Mouse (Mus musculus) NIH3T3 (cell line): Measurements from ENCODE around the gene Junb.
A peak's percentile ranks its signal among the peaks of the same experiment; 100 is the strongest.

Experiments
- DNase-seq: peaks from one replicate; pipeline ENCODE4 v3.0.0-alpha.2; 2012; ENCODE audit warnings: low read depth

The Junb gene

GRCm38 (mm10) chr8:84978248-84978940, at the start of gene Junb:
TSS of gene Junb (minus strand) at chr8:84978718.
- DNase-seq, result peak; percentile 96

GRCm38 (mm10) chr8:85027922-85028321, 49.4 kb upstream of the Junb start:
- peak; percentile 38 for DNase-seq

- DNase-seq, result peak; percentile 35
These were observed 49.0 kb upstream of the Junb start for GRCm38 (mm10) chr8:85027516-85027855.

DNA sequence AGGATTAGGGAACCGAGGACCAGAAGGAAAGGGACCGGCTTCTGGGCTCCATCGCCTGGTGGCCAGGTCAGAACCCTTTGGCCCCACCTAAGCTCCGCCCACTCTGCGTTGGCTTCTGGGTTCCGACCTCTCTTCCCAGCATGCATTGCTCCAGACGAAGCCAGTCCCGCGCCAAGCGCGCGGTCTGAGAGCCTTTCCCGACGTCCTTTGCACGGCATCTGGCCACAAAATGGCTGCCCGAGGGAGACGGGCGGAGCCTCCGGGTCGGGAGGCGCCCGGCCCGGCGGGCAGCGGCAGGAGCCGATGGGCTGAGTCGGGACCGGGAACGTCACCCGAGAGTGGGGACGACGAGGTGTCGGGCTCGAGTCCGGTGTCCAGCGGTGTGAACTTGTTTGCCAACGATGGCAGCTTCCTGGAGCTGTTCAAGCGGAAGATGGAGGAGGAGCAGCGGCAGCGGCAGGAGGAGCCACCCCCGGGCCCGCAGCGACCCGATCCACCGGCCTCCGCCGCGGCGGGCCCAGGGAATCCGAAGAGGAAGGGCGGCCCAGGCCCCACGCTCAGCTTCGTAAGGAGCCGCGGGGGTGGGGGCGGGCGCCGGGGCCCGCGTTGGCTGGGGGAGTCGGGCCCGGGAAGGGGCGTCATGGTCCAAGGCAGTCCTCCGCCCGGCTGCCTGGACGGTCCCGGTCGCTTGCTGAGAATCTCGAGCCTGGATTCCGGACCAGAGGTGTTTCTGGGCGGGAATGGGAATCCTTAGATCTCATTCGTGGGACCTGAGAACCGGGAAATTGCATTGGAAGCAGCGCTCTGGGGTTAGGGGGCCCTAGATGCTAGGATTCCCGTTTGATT, 48.4 kb upstream of the Junb start, which contains the start of gene Trir:
TSS of gene Trir (plus strand) at position 154 of the 846 bp plus-strand sequence.
- DNase-seq, result peak; percentile 98

DNA sequence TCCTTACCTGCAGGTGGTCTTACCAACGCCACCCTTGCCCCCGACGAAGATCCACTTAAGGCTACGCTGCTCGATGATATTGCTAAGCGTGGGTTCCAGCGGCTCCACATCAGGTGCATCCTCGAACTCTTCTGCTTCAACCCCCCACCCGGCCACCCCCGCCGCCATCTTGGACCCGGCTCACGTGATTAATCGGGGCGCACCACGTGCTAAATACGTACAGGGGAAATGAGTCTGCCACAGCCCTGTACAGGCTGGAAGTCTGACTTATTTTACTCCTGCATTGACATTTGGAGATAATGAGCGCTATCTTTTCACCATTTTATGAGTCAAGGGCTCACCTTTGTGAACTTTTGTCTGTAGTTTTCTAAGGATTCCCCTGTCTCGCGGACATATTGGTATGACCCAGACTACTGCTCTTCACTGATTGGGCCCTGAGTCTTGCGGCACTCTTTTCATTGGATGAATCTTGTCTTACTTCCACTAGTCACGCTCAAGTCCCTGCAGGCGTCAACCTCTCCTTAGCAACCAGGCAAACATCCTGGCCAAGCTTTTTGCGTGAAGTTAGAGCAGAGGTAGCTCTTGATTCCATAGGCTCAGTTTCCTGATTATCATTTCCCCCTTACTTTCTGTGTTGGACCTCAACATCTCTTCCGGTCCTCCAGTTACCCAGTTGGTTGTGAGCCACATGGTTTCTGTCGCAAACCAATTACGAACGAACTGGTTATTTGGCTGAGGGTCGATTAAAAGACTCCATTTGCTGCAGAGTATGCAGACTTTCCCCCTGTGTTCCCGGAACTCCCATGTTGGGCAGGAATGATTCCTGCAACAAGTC, 46.8 kb upstream of the Junb start, which contains the start of gene Asna1:
TSS of gene Asna1 (minus strand) at position 184 of the 835 bp plus-strand sequence.
- DNase-seq, result peak; percentile 91

DNA sequence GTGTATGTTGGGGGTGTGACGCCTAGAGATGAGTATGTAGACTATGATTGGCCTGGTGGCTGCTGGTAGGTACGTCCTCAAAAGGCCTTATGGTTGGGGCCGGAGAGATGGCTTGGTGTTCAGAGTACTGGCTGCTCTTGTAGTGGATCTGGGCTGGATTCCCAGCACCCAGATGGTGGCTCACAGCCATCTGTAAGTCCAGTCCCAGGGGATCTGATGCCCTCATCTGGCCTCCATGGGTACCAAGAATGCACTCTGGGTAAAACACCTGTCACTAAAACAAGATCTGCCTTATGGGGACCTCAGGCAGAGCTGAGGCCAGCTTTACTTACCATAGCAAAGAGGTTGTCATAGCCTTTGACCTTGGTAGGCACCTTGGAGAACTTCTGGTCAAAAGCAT, 45.3 kb upstream of the Junb start:
- DNase-seq, result no peak

DNA sequence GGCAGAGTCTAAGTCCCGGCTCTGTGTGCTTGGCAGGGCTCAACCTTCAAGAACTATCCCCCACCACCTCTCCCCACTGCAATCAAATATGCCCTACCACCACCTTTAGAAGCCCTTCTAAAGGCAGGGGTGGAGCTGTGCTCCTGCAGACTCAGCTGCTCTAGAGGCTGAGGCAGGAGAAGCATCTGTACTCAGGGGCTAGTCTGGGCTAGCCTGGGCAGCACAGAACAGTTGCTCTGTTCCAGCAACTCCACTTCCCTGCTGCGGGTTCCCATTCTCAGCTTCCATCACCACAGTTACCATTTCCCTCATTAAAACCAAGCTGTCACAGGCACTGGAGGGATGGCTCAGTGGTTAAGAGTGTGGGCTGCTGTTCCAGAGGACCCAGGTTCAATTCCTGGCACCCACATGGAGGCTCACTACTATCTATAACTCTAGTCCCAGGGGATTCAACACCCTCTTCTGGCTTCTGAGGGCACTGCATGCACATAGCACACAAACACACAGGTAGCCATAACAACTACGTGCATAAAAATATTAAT, 43.1 kb upstream of the Junb start:
- no peak for DNase-seq

DNA sequence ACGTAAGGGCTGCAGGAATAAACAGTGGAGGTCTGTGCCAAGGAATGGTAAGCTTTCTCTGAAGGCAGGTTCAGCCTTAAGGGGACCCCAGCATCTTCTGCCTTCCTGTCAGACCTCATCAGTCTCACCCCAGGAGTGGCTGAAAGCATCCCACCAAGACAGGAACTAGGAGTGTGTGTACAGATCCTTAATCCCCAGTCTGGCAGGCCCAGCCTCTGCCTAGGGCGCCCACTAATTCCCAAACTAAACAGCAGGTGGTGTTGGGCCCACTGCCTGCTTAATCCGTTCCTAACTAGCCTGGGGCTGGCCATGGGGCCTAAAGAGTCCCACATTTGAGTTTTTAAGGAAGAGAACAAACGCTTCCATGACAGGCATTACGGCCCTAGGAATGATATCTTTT, 38.7 kb upstream of the Junb start:
- peak; percentile 24 for DNase-seq

DNA sequence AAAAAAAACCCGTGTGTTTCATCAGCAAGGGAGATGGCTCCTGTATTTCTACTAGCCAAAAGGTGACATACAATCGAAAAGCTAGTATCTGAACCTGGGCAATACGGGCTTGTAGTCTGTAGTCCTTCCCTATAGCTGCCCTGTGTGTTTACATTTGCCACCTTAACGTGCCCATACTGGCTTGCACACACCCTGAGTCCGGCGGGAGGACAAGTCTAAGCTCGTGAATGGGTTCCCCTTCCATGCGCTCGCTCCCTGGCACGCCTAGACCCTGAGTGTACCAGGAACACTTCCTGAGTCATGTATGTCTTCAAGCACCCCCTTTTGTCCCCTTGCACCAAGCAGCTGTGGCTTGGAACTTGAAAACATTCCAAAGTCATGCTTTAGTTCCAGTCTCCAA, 38.2 kb upstream of the Junb start:
- DNase-seq, result no peak

- DNase-seq, result no peak
These were observed 35.9 kb upstream of the Junb start, which contains the start of gene Best2 for GRCm38 (mm10) chr8:85014431-85014830. TSS of gene Best2 (minus strand) at chr8:85014531.

DNA sequence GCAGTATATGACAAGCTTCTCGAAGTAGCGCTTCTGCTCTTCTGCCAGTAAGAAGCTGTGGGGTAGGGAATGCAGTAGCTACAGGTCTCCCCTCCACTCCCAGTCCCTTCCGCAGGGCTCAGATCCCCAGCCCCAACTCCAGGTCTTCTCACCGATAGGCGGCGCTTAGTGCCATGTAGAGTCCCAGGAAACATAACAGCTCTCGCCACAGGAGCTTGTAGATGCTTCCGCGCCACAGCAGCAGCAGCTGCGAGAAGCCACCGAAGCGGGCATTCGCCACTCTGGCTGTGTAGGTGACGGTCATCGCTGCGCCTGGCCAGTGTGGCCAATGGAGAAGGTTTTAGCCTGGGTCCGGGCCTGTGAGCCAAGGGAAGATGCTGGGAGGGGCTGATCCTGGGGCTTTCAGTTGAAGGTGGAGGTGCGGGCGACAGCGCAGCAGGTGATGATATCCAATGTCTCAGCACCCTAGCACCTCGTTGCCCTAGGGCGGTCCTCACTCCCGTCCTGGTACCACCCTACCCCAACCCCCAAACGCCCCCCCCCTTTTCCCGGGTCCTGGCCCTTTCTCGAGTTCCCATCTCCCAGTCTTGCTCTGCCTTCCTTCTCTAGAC, 34.8 kb upstream of the Junb start:
- peak; percentile 41 for DNase-seq

DNA sequence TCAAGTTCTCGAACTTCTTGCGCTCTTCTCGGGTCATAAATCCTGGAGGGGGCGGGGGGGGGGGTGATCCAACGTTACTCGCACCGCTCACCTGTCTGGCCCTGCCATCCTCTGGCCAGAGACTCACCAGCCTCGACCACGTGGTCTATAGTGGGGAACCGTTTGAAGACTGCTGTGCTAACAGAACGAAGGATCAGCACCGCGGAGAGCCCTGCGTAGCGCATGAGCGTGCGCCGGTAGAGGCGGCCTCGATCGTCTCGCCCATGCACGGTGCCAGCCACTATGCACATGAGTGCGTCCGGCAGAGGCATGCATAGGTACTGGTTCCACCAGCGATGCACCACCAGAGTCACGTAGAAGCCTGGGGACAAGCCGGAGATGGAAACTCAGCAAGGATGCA, 32.7 kb upstream of the Junb start:
- no peak for DNase-seq

- DNase-seq, result no peak
These were observed 29.2 kb upstream of the Junb start for GRCm38 (mm10) chr8:85007686-85008085.

- DNase-seq, result peak; percentile 91
These were observed 19.3 kb upstream of the Junb start for GRCm38 (mm10) chr8:84997649-84998295.

DNA sequence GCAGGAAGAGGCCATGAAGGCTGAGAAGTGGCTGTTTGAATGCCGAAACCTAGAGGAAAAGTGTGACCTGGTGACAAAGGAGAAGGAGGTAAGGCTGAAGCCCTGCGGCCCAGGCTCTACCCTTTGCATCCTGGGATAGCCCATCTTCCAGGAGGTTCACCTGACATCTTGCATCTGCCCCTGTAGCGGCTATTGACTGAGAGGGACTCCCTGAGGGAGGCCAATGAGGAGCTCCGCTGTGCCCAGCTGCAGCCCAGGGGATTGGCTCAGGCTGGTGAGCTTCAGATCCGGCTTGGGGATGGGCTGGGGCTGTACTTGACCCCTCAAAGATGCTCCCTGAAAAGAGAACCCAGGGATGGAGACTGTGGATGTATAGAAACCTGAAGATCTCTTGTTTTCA, 18.5 kb upstream of the Junb start:
- DNase-seq, result no peak

DNA sequence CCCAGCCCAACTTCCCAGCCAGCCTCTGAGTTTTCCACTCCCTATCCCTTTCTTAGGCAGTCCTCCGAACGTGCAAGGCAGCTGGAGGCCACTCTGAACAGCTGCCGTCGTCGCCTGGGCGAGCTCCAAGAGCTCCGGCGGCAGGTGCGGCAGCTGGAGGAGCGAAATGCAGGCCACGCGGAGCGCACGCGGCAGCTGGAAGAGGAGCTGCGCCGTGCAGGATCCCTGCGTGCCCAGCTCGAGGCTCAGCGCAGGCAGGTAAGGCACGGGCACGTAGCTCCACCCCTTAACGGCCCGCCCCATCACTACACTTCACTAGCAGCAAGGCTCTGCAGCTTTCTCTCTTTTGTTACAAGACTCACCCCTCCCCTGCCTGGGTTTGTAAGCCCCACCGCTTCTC, 17.2 kb upstream of the Junb start:
- DNase-seq, result no peak

DNA sequence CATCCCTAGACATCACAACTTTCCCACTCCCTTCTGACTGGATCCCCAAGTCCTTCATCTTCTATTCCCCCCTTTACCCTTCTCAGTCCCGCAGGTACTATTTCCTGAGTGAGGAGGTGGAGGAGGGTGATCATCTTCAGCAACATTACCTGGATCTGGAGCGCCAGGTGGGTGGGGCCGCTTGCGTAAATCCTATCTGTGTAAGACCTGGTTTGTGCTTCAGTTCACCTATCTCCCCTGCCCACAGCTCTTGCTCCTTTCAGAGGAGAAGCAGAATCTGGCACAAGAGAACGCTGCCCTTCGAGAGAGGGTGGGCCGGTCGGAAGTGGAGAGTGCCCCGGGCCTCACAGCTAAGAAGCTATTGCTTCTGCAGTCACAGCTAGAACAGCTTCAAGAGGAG, 15.9 kb upstream of the Junb start:
- DNase-seq, result no peak

DNA sequence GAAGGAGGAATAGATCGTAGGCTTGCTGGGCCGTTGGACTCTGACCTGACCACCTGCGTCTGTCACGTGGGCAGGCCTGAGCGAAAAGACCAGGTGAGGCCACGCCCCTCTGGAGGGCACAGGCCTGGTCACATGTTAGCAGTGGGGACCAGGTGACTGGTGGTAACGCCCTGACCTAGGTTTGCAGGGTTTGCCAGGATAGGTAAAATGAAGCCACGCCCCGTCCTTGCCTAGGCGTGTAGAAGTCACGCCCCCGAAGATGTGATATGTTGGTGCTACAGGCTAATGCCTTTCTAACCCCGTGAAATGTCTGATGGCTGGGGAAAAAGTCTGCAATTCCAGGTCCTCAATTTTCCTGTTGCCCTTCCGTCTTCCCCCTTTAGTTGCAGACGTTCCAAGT, 12.3 kb upstream of the Junb start:
- no peak for DNase-seq

GRCm38 (mm10) chr8:84990349-84990748, 11.8 kb upstream of the Junb start, which contains the start of gene Hook2:
TSS of gene Hook2 (plus strand) at chr8:84990603.
- peak; percentile 99 for DNase-seq

- peak; percentile 98 for DNase-seq
These were observed 11.3 kb upstream of the Junb start for GRCm38 (mm10) chr8:84989810-84990209.

DNA sequence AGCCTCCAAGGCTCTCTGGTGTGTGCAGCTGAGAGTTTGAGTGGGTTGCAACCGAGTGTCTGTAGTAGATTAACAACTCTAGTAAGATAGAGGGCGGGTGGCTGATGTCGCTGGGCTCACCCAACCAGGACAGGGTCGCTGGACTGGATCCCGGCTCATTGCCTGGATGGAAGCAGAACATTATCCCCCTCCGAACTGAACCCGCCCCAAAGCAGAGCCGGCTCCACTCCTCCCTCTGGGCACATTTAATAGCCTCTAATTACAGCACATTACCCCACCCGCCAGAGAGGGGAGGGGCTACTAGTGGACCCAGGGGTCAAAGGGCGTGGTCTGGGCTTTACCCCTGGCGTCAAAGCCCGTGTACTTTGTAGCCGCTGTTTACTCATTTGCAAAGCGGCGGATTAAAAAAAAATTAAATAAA, 10.8 kb upstream of the Junb start:
- DNase-seq, result peak; percentile 67
